Mouse (Mus musculus) hindbrain, embryonic 15.5 days (tissue): ENCODE data around the gene Bbs1. TPM values are rescaled to one million over a fixed set of nuclear protein-coding genes. Genes with fewer than 3 reads are reported as not detected.
A peak's percentile ranks its signal among the peaks of the same experiment; 100 is the strongest.
"Not testable (repeated sequence)": the region's sequence is repeated elsewhere in the genome, so short reads cannot be mapped to it uniquely, and the experiment has no call there.

Experiments
- ATAC-seq: fragments of 200-750 bp; cut with Nextera tagmentation; 2 replicates; pipeline ENCODE4 v1.8.0; 2017; ENCODE audit warnings: low read depth, moderate number of reproducible peaks, moderate TSS enrichment; ENCODE audit not compliant: low FRiP score
- H3K27ac ChIP-seq: fragments of 300-500 bp; sonication (generic); replicated peaks from 2 replicates; pipeline ENCODE4 v1.5.1; 2015; ENCODE audit warnings: mild to moderate bottlenecking, inconsistent platforms
- H3K27me3 ChIP-seq: fragments of 300-500 bp; sonication (generic); 2 replicates; pipeline ENCODE4 v1.6.1; 2015; ENCODE audit warnings: control low read depth, inconsistent platforms
- H3K36me3 ChIP-seq: fragments of 300-500 bp; sonication (generic); 2 replicates; pipeline ENCODE4 v1.6.1; 2015; ENCODE audit warnings: control low read depth, inconsistent platforms
- H3K4me1 ChIP-seq: fragments of 300-500 bp; sonication (generic); replicated peaks from 2 replicates; pipeline ENCODE4 v1.6.1; 2015; ENCODE audit warnings: control low read depth, inconsistent platforms
- H3K4me2 ChIP-seq: fragments of 300-500 bp; sonication (generic); 2 replicates; pipeline ENCODE4 v1.6.1; 2015; ENCODE audit warnings: moderate library complexity, mild to moderate bottlenecking, inconsistent platforms
- H3K4me3 ChIP-seq: fragments of 300-500 bp; sonication (generic); 2 replicates; pipeline ENCODE4 v1.5.1; 2015; ENCODE audit warnings: mild to moderate bottlenecking, inconsistent platforms
- H3K9ac ChIP-seq: fragments of 300-500 bp; sonication (generic); 2 replicates; pipeline ENCODE4 v1.6.1; 2015; ENCODE audit warnings: inconsistent platforms
- H3K9me3 ChIP-seq: fragments of 300-500 bp; sonication (generic); 2 replicates; pipeline ENCODE4 v1.6.1; 2016; ENCODE audit warnings: control low read depth, inconsistent platforms
- WGBS: fragments of 180-500 bp; shearing (Covaris S2); methylation state at CpG from one replicate; pipeline ENCODE4 v1.1.7; 2015; 5-methylcytosine and 5-hydroxymethylcytosine counted together
- polyA plus RNA-seq: library from polyadenylated mRNA; unstranded; fragments of >200 nt; fragmentation: Nextera tagmentation; extraction: Ambion mirVana; gene quantifications from 2 replicates; pipeline ENCODE4 v1.2.1, GENCODE M21; 2015

Bbs1 gene
- polyA plus RNA-seq, 1 experiment from 2014 or later, result 8.5 TPM

DNA sequence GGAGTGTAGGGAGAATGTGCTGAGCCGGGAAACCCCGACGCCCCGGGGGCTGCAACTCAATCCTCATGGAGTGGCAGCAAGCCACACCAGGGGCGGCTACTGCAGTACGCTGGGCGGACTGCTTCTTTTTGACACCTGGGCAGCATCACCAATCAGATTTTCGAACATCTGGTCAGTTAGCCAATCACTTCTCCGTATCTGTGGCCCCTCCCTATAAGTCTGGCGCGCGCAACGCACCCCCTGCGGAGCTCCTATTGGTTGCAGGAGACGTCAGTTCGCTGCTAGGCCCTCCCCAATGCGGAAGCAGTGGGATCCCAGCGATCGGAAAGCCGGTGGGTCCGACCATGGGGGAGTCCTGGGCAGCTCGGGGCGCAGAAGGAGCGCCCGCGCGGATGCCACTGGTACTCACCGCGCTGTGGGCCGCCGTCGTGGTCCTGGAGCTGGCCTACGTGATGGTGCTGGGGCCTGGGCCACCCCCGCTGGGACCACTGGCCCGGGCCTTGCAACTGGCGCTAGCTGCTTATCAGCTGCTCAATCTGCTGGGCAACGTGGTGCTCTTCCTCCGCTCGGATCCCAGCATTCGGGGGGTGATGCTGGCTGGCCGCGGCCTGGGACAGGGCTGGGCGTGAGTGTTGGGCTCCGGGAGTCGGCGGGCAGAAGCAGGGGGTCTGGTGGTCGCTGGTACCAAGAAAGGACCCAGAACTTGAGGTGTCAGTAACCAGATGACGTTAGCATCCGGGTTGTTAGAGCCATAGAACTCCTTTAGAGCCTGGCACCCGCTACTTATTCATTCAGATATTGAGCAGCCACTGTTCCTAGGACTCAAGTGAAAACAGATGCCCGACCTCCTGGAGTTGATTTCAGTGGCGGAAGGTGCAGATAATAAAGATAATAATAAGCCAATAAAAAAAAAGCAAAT is 27.8 kb downstream of the Bbs1 start, which contains the start of gene Zdhhc24:
TSS of gene Zdhhc24 (plus strand) at position 264 of the 919 bp plus-strand sequence.
- Histone ChIP-seq H3K27ac (peak within 1 kb of the TSS; percentile 81), H3K9ac (peak within 1 kb of the TSS; percentile 83), H3K4me1 (peaks cover 22% of the 10 kb centered on the region), H3K36me3 (0 out of 2 replicates have a peak, but pooled peaks cover 2% of the 10 kb centered on the region), H3K27me3 (0 out of 2 replicates have a peak, but pooled peaks cover 3% of the 10 kb centered on the region), H3K4me2 (peak within 1 kb of the TSS; percentile 81), H3K4me3 (peak within 1 kb of the TSS; percentile 72), H3K9me3 (no peaks in the 10 kb centered on the region)
- peak; percentile 98 for ATAC-seq
- 1% methylated on average over 52 of the region's 52 CpGs for WGBS

DNA sequence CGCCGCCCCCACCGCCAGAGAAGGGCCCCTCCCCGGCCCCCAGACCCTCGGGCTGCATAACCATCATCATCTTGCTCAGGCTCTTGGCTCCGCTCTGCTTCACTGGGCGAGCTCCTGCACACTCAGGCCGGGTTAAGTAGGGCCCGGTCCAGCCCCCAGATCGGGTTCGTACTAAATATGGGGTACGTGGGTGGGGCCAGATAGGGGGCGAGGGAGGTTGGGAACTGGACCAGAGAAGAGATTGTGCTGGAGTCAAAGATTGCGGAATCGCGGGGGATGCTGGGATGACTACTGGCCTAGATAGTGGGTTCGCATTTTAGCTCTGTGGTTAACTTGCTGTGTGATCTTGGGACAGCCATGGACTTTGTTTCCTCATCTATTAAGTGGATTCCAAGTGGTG is 28.6 kb downstream of the Bbs1 start, which contains the start of gene Actn3:
TSS of gene Actn3 (minus strand) at position 125 of the 400 bp plus-strand sequence.
- peak within 1 kb of the TSS; percentile 72 for H3K4me3 ChIP-seq
- peak within 1 kb of the TSS; percentile 81 for H3K4me2 ChIP-seq
- WGBS, result 3% methylated on average over 17 of the region's 17 CpGs
- H3K27ac ChIP-seq, result peak within 1 kb of the TSS; percentile 81
- H3K36me3 ChIP-seq, result no peaks in the 10 kb centered on the region
- H3K9ac ChIP-seq, result peak within 1 kb of the TSS; percentile 83
- H3K4me1 ChIP-seq, result peaks cover 22% of the 10 kb centered on the region
- H3K27me3 ChIP-seq, result 0 out of 2 replicates have a peak, but pooled peaks cover 3% of the 10 kb centered on the region
- peak; percentile 13; the same call in 1 of the 2 replicates for ATAC-seq
- H3K9me3 ChIP-seq, result no peaks in the 10 kb centered on the region

DNA sequence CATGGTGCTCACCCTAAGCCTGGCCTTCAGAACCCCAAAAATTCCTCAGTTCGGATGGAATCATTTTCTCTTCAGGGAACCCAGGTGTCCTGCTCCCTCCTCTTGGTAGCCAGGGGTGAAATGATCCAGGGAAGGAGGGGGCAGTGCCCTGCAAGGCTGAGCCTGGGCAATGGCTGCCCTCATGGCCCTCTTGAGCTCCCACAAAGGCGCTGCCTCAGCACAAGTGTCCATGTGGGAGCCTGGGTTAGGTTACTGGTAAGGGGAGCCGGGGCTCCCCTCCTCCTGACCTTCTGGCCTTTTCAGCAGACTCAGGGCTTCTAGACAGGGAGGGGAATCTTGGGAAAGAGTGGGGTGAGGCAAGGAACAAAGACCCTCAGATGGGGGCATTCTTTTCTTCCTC is 29.7 kb downstream of the Bbs1 start:
- no peak for ATAC-seq
- no peak overlapping the region for H3K27ac ChIP-seq
- H3K27me3 ChIP-seq, result 0 out of 2 replicates have a peak, but pooled peaks cover 3% of the 10 kb centered on the region
- no peak overlapping the region for H3K4me2 ChIP-seq
- H3K9ac ChIP-seq, result no peak overlapping the region
- H3K9me3 ChIP-seq, result no peaks in the 10 kb centered on the region
- 58% methylated on average over 3 of the region's 3 CpGs for WGBS
- H3K4me3 ChIP-seq, result no peak overlapping the region
- H3K36me3 ChIP-seq, result no peaks in the 10 kb centered on the region
- H3K4me1 ChIP-seq, result peaks cover 22% of the 10 kb centered on the region

DNA sequence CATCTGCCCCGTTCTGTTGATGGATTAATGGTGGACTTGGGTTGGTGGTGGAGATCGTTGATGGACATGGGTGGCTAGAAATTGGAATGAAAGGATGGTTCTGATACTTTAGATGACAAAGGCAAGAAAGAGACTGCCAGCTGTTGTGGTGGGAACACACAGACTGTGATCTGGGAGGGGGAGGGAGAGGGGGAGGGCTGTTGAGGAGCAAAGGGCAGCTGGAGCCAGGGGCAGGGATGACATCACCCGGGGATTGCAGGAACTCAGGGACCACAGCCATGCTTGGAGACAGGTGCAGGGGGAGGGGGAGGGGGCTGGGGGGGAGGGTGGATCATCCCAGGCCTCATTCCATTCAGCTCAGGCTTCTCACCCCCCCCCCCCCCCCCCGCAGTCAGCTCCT is 30.2 kb downstream of the Bbs1 start:
- H3K4me1 ChIP-seq, result peaks cover 22% of the 10 kb centered on the region
- H3K9ac ChIP-seq, result no peak overlapping the region
- H3K4me3 ChIP-seq, result no peak overlapping the region
- ATAC-seq, result no peak
- H3K4me2 ChIP-seq, result no peak overlapping the region
- no peaks in the 10 kb centered on the region for H3K9me3 ChIP-seq
- 75% methylated on average over 3 of the region's 4 CpGs for WGBS
- 0 out of 2 replicates have a peak, but pooled peaks cover 3% of the 10 kb centered on the region for H3K27me3 ChIP-seq
- H3K27ac ChIP-seq, result no peak overlapping the region
- no peaks in the 10 kb centered on the region for H3K36me3 ChIP-seq

DNA sequence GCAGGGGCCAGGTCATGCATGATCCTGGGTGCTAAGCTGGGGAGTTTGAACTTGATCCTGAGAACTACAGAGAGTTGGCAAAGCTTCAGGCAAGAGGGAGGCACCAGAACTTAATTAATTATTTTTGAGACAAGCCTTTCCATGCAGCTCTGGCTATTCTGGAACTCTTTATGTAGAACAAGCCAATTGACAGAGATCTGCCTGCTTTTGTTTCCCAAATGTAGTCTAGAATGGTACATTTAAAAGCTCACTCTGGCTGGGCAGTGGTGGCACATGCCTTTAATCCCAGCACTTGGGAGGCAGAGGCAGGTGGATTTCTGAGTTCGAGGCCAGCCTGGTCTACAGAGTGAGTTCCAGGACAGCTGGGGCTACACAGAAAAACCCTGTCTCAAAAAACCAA is 31.8 kb downstream of the Bbs1 start:
- WGBS, result 97% methylated on average over 1 of the region's 1 CpGs
- not testable (repeated sequence) for H3K9me3 ChIP-seq, H3K4me2 ChIP-seq, H3K27me3 ChIP-seq, H3K4me3 ChIP-seq, H3K9ac ChIP-seq, H3K36me3 ChIP-seq, H3K27ac ChIP-seq, ATAC-seq
- H3K4me1 ChIP-seq, result peaks cover 15% of the 10 kb centered on the region

DNA sequence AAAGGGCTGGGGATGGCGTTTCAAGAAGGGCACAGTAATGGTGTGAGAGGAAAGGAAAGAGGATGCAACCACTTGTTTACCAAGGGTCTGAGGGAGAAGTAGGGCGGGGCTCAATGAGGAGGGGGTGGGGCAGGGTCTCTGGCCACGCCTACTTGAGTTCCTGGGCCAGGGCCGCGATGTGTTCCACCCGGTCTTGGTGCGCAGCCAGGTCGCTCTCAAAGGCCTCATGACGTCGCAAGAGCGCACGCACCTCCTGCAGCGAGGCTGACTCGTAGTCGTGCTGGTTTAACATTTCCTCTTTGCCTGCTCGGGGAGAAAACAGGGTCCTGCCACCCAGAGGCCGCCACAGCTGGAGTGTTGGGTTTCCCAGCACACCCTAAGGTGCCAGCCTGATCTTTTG is 41.3 kb downstream of the Bbs1 start:
- H3K36me3 ChIP-seq, result peaks cover 10% of the 10 kb centered on the region; the same call in 1 of the 2 replicates
- H3K27me3 ChIP-seq, result peaks cover 5% of the 10 kb centered on the region; the same call in 1 of the 2 replicates
- no peaks in the 10 kb centered on the region for H3K9me3 ChIP-seq
- H3K4me1 ChIP-seq, result 0 out of 2 replicates have a peak, but pooled peaks cover 3% of the 10 kb centered on the region
- H3K4me2 ChIP-seq, result peak overlapping the region; percentile 26
- no peak for ATAC-seq
- H3K9ac ChIP-seq, result no peak overlapping the region
- no peak overlapping the region for H3K4me3 ChIP-seq
- no peak overlapping the region for H3K27ac ChIP-seq
- 7% methylated on average over 16 of the region's 17 CpGs for WGBS

DNA sequence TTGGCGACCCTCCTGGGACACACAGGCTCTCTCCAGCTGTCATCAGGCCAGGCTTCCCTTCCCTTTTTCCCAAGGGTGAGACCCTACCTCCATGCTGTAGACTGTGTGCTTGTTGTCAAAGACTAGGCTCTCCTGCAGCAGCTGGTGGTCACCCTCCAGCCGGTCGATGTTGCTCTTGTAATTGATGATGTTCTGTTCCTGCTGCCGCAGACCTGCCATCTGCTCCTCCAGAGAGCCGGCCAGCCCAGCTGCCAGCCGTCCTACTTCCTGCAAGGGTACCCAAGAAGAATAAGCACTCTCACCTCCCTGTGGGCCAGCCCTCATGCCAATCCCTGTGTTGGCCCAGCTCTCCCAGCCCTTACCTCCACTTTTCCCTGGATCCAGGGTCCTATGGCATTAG is 43.4 kb downstream of the Bbs1 start:
- Histone ChIP-seq H3K9me3 (no peaks in the 10 kb centered on the region), H3K4me2 (no peak overlapping the region), H3K27me3 (peaks cover 5% of the 10 kb centered on the region; the same call in 1 of the 2 replicates), H3K4me1 (0 out of 2 replicates have a peak, but pooled peaks cover 3% of the 10 kb centered on the region), H3K9ac (no peak overlapping the region), H3K27ac (no peak overlapping the region), H3K36me3 (peaks cover 20% of the 10 kb centered on the region), H3K4me3 (no peak overlapping the region)
- 0 out of 2 replicates have a peak, but pooled peaks have one; percentile 27 for ATAC-seq
- 62% methylated on average over 6 of the region's 6 CpGs for WGBS

DNA sequence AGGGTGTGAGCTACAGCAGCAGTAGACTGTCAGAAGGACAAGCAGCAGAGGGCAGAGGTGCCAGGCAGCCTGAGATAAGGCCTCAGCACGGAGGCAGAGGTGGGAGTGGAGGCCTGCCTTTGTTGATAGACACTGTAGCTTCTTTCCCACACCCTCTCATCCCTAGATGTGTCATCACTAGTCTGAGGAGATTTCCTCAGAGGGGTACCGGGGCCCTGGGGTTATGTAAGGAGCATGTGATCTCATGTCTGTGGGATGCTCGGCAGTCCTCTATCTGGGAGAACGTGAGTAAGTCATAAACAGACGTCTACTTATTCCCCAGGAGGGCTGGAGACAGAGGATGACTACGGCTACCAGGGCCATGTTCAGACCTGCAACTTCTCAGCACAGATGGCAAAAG is 47.3 kb downstream of the Bbs1 start:
- no peak overlapping the region for H3K9ac ChIP-seq
- WGBS, result 79% methylated on average over 6 of the region's 6 CpGs
- H3K4me3 ChIP-seq, result no peak overlapping the region
- peaks cover 16% of the 10 kb centered on the region for H3K4me1 ChIP-seq
- H3K36me3 ChIP-seq, result peaks cover 24% of the 10 kb centered on the region
- H3K4me2 ChIP-seq, result no peak overlapping the region
- no peaks in the 10 kb centered on the region for H3K27me3 ChIP-seq
- no peak for ATAC-seq
- no peak overlapping the region for H3K27ac ChIP-seq
- H3K9me3 ChIP-seq, result no peaks in the 10 kb centered on the region

DNA sequence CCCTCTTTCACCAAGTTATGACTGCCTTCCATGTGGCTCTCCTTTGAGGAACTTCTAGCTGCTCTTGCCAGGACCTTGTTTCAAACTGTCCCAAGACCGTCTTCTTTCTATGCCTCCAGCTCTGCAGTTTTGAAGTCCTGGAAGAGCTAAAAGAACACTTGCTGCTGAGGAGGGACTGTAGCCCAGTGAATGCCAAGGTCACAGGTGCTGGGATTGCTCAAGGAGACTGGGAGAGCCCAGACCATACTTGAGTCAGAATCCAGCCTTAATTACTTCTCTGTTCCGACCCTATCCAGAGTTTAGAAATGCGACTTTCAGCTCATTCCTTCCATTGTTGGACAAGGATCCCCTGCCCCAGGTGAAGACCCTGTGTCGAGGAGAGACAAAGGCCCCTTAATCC is 50.5 kb downstream of the Bbs1 start:
- peak overlapping the region; percentile 81 for H3K4me2 ChIP-seq
- H3K27me3 ChIP-seq, result no peaks in the 10 kb centered on the region
- 77% methylated on average over 4 of the region's 4 CpGs for WGBS
- H3K4me3 ChIP-seq, result peak overlapping the region; percentile 54
- H3K9me3 ChIP-seq, result no peaks in the 10 kb centered on the region
- peaks cover 21% of the 10 kb centered on the region for H3K36me3 ChIP-seq
- H3K9ac ChIP-seq, result peak overlapping the region; percentile 66; the same call in 1 of the 2 replicates
- H3K4me1 ChIP-seq, result peaks cover 16% of the 10 kb centered on the region
- ATAC-seq, result no peak
- H3K27ac ChIP-seq, result no peak overlapping the region

DNA sequence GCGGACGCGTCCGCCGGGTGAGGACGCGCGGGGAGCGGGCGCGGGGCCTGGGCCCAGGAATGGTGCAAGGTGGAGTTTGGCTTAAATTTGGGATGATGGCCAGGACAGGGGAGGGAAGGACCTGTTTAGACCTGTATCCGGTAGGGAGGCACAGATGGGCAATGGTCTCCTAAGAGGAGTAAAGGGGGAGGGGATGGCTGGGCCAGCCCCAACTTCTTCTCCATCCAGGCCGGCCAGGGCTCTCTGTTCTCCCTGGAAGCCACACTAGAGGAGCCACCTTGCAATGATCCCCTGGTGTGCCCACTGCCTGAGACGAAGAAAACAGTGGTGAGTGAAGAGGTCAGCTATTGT is 51.0 kb downstream of the Bbs1 start:
- H3K9me3 ChIP-seq, result no peaks in the 10 kb centered on the region
- WGBS, result under 1% methylated on average over 14 of the region's 14 CpGs
- H3K4me3 ChIP-seq, result peak overlapping the region; percentile 54
- H3K9ac ChIP-seq, result peak overlapping the region; percentile 66
- no peak; the same call in none of the 2 replicates for ATAC-seq
- peaks cover 16% of the 10 kb centered on the region for H3K4me1 ChIP-seq
- H3K36me3 ChIP-seq, result peaks cover 16% of the 10 kb centered on the region; the same call in 1 of the 2 replicates
- peak overlapping the region; percentile 81 for H3K4me2 ChIP-seq
- peak overlapping the region; percentile 16; the same call in 1 of the 2 replicates for H3K27ac ChIP-seq
- no peaks in the 10 kb centered on the region for H3K27me3 ChIP-seq

DNA sequence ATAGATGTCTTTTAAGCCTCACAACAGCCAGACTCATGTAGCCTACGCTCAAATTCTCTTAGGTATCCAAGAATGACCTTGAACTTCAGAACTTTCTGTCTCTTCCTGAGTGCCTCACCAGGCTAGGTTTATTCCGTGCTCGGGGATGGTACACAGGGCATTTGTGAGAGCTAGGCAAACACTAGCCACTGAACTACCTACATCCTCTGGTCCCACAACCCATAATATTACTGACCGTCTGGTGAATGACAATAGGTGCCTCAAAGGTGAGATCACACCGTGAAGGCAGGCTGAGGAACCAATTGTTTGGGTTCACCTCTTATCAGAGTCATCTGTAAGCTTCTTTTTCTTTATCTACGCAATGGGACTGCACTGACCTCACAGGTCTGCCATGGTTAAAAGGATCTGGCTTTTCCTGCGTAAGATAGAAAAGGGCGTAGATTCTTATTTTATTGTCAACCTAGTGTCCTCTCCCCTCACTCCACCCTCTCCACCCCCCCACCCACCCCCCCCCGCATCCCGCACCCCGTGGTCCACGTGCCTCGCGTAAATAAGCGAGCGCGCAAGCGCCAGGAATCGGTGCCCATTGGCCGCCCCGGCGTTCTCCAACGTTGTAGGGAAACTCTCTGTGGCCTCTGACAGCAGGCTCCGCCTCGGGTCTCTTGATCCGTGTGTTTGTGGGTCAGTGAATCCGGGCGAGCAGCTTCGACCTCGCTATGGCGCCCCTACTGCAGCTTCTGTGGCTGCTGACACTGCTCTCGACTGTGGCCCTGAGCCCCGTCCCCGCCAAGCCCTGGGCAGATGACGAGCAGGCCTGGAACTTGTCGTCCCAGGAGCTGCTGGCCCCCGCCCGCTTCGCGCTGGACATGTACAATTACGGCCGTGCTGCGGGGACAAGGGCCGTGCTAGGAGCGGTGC is 51.6 kb downstream of the Bbs1 start, which contains the start of gene Ctsf:
TSS of gene Ctsf (plus strand) at position 579 of the 918 bp plus-strand sequence.
- peak; percentile 94 for ATAC-seq
- Histone ChIP-seq H3K9ac (peak within 1 kb of the TSS; percentile 66), H3K4me2 (peak within 1 kb of the TSS; percentile 81), H3K4me1 (peaks cover 16% of the 10 kb centered on the region), H3K27me3 (no peaks in the 10 kb centered on the region), H3K4me3 (peak within 1 kb of the TSS; percentile 54), H3K36me3 (peaks cover 12% of the 10 kb centered on the region; the same call in 1 of the 2 replicates), H3K27ac (peak within 1 kb of the TSS; percentile 16; the same call in 1 of the 2 replicates), H3K9me3 (no peaks in the 10 kb centered on the region)
- 3% methylated on average over 45 of the region's 45 CpGs for WGBS
